Comparison of ENCODE assay signal across 20 mouse cellular contexts in genomic region chr11:68682136-68682806, GRCm38 (mm10). TPM values are rescaled to one million over a fixed set of nuclear protein-coding genes. Genes with fewer than 3 reads are reported as not detected.
DNase-seq lines count a peak whose midpoint lies in the region; ATAC-seq lines count a peak whose summit lies in the region.
"Had no signal": no experiment of that assay in that cellular context is flagged by ENCODE, and none has a peak within 500 bp of the region (broad histone marks: within the 10 kb centered on the region; RNA-seq: fewer than 3 reads in every experiment).

No protein-coding gene starts in this region.

- peaks cover 18% of the 10 kb centered on the region for H3K4me1 ChIP-seq in heart, embryonic 10.5 days
- H3K4me1 ChIP-seq in liver, embryonic 16.5 days (ENCODE audit: control insufficient read depth, low read depth, low read length): peaks cover 15% of the 10 kb centered on the region
- no peaks in the 10 kb centered on the region for H3K4me1 ChIP-seq in forebrain, embryonic 13.5 days
- H3K4me1 ChIP-seq: forebrain, embryonic 12.5 days; hindbrain, embryonic 13.5 days; midbrain, embryonic 12.5 days had no signal

- no peaks in the 10 kb centered on the region for H3K9me3 ChIP-seq in heart, embryonic 10.5 days
- no peaks in the 10 kb centered on the region for H3K9me3 ChIP-seq in liver, embryonic 16.5 days (replicated peaks; ENCODE audit: control insufficient read depth, low read length)
- H3K9me3 ChIP-seq in forebrain, embryonic 13.5 days (replicated peaks): no peaks in the 10 kb centered on the region
- H3K9me3 ChIP-seq: forebrain, embryonic 12.5 days; heart, embryonic 13.5 days; hindbrain, embryonic 13.5 days; midbrain, embryonic 12.5 days had no signal

- no peak for DNase-seq in heart, embryonic 10.5 days (ENCODE audit: low spot score)
- no peak for DNase-seq in heart, adult 9 months (ENCODE audit: low spot score in 2 of 2)
- peak; percentile 48 for DNase-seq in c-Kit-positive CD71-positive TER-119-negative erythroid progenitor cells, embryonic 14.5 days (ENCODE audit: low read depth)
- peak; percentile 71 for DNase-seq in liver
- no peak for DNase-seq in thymus, adult 18-20 months
- no peak for DNase-seq in cerebellum, adult 9-10 months
- DNase-seq: adrenal gland, postnatal 36 days; cerebellum, adult 18-20 months; heart, postnatal 36 days; kidney, adult 11 months; left cerebral cortex, postnatal 4 days; spleen, adult 18-20 months; thymus, postnatal 36 days had no signal

- H3K4me3 ChIP-seq in heart, embryonic 10.5 days: no peak overlapping the region
- H3K4me3 ChIP-seq in liver, embryonic 16.5 days (ENCODE audit: low read depth, low read length): no peak overlapping the region
- H3K4me3 ChIP-seq in forebrain, embryonic 13.5 days: no peak overlapping the region
- H3K4me3 ChIP-seq: forebrain, embryonic 12.5 days; heart, embryonic 13.5 days; hindbrain, embryonic 13.5 days; midbrain, embryonic 12.5 days had no signal

- peak; percentile 88 for ATAC-seq in liver, embryonic 16.5 days (ENCODE audit: low read depth)
- no peak for ATAC-seq in forebrain, embryonic 13.5 days
- ATAC-seq: CD4-positive, CD25-positive, alpha-beta regulatory T cell, adult 4 months had no signal

- no peak overlapping the region for H3K9ac ChIP-seq in liver, embryonic 16.5 days (ENCODE audit: low read depth, low read length)
- no peak overlapping the region for H3K9ac ChIP-seq in forebrain, embryonic 13.5 days
- H3K9ac ChIP-seq: forebrain, embryonic 12.5 days; heart, embryonic 13.5 days; hindbrain, embryonic 13.5 days; midbrain, embryonic 12.5 days had no signal

- H3K27ac ChIP-seq in heart, embryonic 10.5 days: peak overlapping the region; percentile 6
- H3K27ac ChIP-seq in liver, embryonic 16.5 days (ENCODE audit: low read length): no peak overlapping the region
- H3K27ac ChIP-seq in forebrain, embryonic 13.5 days: no peak overlapping the region
- H3K27ac ChIP-seq: forebrain, embryonic 12.5 days; heart, embryonic 13.5 days; hindbrain, embryonic 13.5 days; midbrain, embryonic 12.5 days had no signal

- 74% methylated on average over 8 of the region's 8 CpGs for WGBS in heart, embryonic 10.5 days
- WGBS in liver, embryonic 16.5 days (ENCODE audit: insufficient replicate concordance): 65% methylated on average over 8 of the region's 8 CpGs
- WGBS in forebrain, embryonic 13.5 days: 75% methylated on average over 8 of the region's 8 CpGs

- H3K36me3 ChIP-seq in heart, embryonic 10.5 days: no peaks in the 10 kb centered on the region
- H3K36me3 ChIP-seq in liver, embryonic 16.5 days (ENCODE audit: control insufficient read depth, insufficient read depth): no peaks in the 10 kb centered on the region
- H3K36me3 ChIP-seq in forebrain, embryonic 13.5 days (ENCODE audit: poor library complexity, severe bottlenecking): no peaks in the 10 kb centered on the region
- H3K36me3 ChIP-seq: forebrain, embryonic 12.5 days; heart, embryonic 13.5 days; hindbrain, embryonic 13.5 days; midbrain, embryonic 12.5 days had no signal

- no peak overlapping the region for H3K4me2 ChIP-seq in liver, embryonic 16.5 days (ENCODE audit: low read depth, low read length)
- H3K4me2 ChIP-seq in forebrain, embryonic 13.5 days: no peak overlapping the region
- H3K4me2 ChIP-seq: forebrain, embryonic 12.5 days; heart, embryonic 13.5 days; hindbrain, embryonic 13.5 days; midbrain, embryonic 12.5 days had no signal

- no peaks in the 10 kb centered on the region for H3K27me3 ChIP-seq in heart, embryonic 10.5 days (ENCODE audit: insufficient read depth, poor library complexity, severe bottlenecking)
- no peaks in the 10 kb centered on the region for H3K27me3 ChIP-seq in liver, embryonic 16.5 days (ENCODE audit: control insufficient read depth, insufficient read depth, low read depth, low read length)
- H3K27me3 ChIP-seq in forebrain, embryonic 13.5 days: no peaks in the 10 kb centered on the region
- H3K27me3 ChIP-seq: forebrain, embryonic 12.5 days; heart, embryonic 13.5 days; hindbrain, embryonic 13.5 days; midbrain, embryonic 12.5 days had no signal

RNA-seq across cellular contexts. Expression of gene Myh10, which starts 9.1 kb away (rescaled TPM):
- 181 and 184 TPM in 2 replicates for polyA plus RNA-seq in heart, embryonic 10.5 days (2016; fragmentation: Nextera tagmentation; extraction: Ambion mirVana)
- 13.0 and 13.6 TPM in 2 replicates for polyA plus RNA-seq in liver, embryonic 16.5 days (2015; fragmentation: Nextera tagmentation; extraction: Ambion mirVana)
- 108 and 122 TPM in 2 replicates for polyA plus RNA-seq in forebrain, embryonic 13.5 days (2015; fragmentation: Nextera tagmentation; extraction: Ambion mirVana)

Comparison
In these comparisons a context has a peak if more than half of its experiments do, and no peak if none do; other contexts are left out.
1. DNase-seq: peak in c-Kit-positive CD71-positive TER-119-negative erythroid progenitor cells, embryonic 14.5 days (single experiment) and liver (single experiment); none in heart, embryonic 10.5 days (single experiment), heart, adult 9 months (0 of 2), thymus, adult 18-20 months (0 of 2) and cerebellum, adult 9-10 months (single experiment).